Mouse (Mus musculus) brain, adult 10 weeks (tissue): Measurements from ENCODE around the gene Ddx39b. TPM values are rescaled to one million over a fixed set of nuclear protein-coding genes. Genes with fewer than 3 reads are reported as not detected.

ENCODE experiments used
- polyA plus RNA-seq: library from polyadenylated mRNA; stranded (reverse); fragments of 350-450 nt; fragmentation: Illumina TruSeq; extraction: RNeasy Lipid Tissue Mini Kit (QIAGEN cat#74804); gene quantifications from one replicate; pipeline ENCODE4 v1.2.3, GENCODE M21; 2015; ENCODE audit warnings: low read depth, low replicate concordance

Gene Ddx39b
- 206 TPM for polyA plus RNA-seq

DNA sequence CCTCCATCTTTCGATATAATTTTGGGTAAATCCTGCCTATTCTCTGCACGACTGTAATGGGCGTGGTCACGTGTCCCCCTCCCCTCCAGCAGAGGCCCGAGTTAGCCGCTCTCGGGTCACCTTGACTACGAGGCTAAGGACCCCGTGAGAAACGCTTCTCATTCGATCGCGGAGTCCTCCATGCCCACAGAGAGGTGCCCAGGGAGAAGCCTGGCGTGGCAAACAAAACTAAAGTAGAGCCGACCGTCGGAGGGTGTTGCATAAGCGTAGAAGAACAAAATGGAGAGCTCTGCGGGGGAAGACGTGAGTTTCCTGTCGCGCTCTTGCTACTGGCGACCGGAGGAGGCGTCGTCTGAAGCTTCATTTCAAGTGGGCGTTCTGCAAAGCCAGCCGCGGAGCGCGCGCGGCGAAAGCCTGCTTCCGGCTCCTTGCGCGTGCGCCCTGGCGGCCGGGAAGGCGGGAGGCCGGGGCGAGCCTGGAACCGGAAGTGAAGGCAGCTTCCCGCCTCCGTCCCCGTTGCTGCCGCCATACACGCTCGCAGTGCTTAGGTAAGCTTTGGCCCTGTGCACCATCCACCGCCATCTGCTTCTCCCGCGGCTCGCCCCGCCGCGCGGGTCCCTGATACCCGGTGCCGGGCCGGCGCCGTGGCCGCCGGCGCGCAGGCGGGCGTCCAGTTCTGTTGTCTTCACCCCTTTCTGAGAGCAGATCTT is at the start of gene Ddx39b:
TSS of gene Ddx39b (plus strand) at position 442 of the 710 bp plus-strand sequence.

DNA sequence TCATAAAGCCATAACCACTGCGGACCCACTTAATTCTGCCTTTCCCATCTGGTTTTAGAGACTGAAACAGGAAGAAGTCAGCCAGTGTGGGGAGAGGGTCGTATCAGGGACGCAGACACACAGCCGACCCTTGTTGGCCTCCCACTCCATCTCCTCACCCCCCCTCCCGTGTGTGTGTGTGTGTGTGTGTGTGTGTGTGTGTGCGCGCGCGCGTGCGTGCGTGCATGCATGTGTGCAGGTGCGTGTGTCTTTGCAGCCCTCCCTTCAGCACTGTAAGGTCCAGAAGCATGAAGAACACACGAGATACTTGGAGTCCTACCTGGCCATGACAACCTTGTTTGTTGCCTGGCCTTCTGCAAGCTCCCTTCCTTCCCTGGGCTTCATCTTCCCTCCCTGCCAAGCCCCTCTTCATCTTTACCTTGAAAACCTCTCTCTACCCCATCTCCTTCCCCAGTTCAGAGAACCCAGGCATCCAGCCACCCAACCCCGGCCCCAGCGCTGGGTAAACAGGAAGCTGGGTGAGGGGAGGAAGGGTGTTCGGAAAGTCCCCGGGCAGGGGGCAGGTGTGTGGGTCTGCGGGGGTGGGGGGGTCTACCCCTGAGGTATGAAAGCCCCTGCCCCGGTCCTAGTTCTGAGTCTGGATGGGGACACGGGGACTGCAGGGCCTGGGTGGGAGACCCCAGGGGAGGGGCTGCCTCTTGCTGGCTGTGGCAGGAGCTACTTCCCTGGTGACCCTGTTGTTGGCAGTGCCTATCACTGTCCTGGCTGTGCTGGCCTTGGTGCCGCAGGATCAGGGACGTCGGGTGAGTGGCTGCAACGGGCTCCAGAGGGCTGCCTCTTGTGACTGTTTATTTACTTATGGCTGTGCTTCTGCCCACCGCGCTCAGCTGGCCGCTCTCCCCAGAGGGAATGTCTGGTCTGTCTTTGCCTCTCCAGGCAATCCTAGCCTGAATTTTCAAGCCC is 47.4 kb upstream of the Ddx39b start, which contains the start of gene Ltb:
TSS of gene Ltb (plus strand) at position 559 of the 963 bp plus-strand sequence.

DNA sequence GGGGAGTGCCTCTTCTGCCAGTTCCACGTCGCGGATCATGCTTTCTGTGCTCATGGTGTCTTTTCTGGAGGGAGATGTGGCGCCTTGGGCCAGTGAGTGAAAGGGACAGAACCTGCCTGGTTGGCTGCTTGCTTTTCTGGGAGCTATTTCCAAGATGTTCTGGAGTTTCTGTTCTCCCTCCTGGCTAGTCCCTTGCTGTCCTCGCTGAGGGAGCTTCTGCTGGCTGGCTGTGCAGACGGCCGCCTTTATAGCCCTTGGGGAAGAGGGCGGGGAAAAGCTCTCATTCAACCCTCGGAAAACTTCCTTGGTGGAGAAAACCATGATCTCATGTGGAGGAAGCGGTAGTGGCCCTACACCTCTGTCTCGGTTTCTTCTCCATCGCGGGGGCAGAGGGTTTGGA is 39.8 kb upstream of the Ddx39b start, which contains the start of gene Tnf:
TSS of gene Tnf (minus strand) at position 221 of the 400 bp plus-strand sequence.

DNA sequence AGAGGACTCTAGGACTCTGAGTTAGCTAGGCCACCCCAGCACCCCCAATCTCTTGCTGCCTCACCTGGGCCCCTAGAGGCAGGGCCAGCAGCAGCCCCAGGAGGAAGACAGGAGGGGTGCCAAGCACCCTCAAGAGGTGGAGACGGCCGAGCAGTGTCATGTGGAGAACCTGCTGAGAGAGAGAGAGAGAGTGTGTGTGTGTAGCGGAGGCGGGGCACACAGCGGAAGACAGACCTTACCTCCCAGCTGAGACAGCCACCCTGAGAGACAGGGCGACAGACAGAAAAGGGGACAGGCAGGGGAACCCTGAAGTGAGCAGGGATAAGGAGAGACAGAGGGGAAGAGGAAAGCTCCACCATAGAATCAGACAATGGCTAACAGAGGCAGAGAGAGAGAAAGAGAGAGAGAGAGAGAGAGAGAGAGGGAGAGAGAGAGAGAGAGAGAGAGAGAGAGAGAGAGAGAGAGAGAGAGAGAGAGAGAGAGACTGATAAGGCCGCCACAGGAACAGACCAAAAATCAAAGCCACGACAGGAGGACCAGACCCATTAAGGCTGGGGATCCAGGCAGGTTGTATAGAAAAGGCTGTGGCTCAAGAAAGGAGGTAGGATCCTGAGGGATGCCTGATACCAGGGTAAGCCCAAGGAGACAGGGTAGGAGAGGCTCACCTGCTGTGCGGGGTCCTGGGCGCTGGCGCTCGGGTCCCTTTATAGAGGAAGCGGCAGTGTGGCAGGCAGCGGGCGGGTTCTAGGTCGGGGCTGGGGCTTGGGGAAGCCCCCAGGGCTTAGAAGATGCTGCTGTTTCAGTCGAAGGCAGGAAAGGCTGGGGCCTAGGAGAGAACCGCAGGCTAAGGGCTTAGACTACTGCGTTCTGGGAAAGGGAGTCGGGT is 36.8 kb upstream of the Ddx39b start, which contains the start of gene Lta:
TSS of gene Lta (minus strand) at position 858 of the 886 bp plus-strand sequence.

DNA sequence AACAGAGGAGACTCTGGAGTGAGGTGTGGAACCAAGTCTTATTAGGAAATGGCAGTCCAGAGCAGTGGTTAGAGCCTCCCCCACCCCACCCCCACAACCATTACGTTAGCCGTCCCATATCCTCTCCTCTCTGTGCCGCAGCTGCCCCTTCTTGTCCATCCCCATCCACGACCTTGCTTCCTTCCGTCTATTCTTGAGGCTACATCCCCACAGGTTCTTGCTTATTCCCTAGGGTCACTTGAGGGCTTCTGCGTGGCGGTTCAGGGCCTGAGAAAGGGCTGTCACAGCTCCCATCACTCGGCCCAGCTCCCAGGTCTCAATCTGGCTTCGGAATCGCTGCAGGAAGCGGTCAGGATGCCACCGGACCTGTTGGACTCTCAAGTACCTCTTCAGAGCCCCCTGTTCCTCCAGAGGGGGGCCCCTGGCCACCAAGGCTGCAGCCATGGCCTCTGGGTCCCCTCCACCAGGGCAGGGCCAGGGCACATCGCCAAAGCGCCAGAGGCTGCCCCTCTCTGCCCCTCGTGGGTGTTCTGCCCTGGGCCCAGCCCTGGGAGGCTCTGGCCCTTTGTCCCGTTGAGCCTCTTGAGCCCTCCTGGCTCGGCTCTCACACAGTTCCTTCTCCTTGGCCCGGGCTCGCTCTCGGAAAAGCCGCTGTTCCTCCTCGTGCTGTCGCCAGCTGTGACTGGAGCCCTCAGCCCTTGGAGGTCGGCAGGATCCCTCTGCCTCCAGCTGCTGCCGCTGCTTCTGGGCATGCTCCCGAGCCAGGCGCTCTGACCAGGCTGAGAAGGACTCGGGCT is 21.2 kb upstream of the Ddx39b start, which contains the start of gene Gm16181:
TSS of gene Gm16181 (plus strand) at position 679 of the 797 bp plus-strand sequence.

DNA sequence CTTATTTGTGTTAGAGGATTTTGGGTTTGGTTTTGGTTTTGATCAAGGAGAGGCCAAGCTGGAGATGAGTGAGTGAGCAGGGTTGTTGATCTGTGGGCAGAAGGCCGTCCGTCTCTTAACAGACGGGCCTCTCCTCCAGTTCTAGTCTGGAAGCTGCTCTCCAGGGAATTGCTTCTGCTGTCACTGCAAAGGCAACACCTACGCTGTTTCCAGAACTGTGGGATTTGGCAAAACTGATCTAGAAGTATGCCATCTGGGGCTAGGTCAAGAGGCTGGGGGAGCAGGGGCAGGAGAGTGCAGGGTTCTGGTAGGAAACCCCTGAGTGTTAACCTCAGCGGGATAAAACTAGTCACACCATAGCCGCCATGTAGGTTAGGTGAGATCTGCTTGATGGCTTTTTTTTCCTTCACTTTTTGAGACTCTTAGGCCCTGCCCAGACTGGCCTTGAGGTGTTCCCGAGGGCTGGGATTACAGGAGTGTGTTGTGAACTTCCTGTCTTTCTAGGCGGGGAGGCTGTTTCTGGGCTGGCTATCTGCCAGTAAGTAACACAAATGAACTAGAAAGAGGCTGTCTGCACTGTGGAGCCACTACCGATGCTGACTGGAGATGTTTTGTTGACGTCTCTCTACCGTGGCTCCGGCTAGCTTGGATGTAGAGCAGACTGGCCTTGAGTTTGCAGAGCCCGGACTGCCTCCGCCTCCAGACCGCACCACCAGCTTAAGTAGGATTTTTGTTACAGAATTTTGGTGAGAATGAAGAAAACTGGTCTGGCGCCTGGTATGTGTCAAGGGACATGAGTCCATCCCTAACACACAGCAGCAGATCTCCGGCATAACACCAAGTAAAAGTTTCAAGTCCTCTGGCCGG is 8.2 kb upstream of the Ddx39b start, which contains the start of gene Atp6v1g2:
TSS of gene Atp6v1g2 (plus strand) at position 547 of the 867 bp plus-strand sequence.

DNA sequence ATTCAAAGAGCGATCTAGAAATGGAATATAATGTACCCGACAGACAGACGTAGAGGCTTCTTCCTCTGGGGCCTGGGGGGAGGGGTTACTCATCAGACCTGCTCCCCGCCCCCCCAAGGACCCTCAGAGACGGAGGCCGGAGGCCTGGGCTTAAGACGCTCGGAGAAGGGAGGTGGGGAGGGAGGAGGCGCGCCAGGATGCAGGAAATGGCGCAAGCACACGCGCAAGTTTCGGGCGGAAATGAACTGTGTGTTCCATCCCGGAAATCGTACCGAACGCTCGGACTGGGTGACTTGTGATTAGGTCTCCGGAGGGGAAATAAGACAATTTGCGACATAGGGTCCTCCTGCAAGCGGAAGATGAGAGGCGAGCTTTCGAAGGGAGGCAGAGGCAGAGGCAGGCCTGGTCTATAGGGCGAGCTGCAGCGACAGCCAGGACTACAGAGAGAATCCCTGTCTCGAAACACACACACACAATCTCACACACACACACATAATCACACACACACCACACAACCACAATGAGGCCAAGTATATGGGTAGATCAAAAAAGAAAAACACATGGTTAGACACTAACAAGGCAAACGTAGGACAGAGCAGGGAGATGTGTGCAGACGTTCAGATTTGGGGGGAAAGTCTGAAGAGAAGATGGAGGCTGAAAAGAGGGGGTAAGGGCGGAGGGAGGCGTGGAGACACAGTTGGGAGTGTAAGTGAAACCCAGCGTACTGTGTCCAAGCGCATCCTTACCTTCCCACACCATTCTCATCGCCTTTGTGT is 5.7 kb upstream of the Ddx39b start, which contains the start of gene Nfkbil1:
TSS of gene Nfkbil1 (minus strand) at position 179 of the 776 bp plus-strand sequence.

DNA sequence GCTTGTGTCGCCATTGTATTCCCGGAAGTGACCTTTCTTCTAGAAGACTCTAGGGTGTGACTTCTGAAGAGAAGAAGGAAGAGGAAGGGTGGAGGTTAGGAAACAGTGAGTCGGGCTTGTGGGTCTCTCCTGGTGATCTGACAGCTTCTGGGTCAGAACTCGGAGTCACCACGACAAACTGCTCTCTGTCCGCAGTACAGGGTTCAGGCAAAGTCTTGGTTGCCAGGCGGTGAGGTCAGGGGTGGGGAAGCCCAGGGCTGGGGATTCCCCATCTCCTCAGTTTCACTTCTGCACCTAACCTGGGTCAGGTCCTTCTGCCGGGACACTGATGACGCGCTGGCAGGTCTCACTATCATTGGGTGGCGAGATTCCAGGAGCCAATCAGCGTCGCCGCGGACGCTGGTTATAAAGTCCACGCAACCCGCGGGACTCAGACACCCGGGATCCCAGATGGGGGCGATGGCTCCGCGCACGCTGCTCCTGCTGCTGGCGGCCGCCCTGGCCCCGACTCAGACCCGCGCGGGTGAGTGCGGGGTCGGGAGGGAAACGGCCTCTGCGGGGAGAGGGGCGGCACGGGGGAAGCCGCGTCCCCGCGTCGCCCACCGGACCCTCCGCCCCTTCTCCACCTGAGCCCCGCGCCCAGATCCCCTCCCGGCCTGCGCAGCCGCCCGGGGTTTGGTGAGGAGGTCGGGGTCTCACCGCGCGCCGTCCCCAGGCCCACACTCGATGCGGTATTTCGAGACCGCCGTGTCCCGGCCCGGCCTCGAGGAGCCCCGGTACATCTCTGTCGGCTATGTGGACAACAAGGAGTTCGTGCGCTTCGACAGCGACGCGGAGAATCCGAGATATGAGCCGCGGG is 21.3 kb downstream of the Ddx39b start, which contains the start of gene H2-D1:
TSS of gene H2-D1 (plus strand) at position 67 of the 859 bp plus-strand sequence.

Other genes starting within 250 kb of the Ddx39b start
- 22.8 TPM for gene Vars, start 240.8 kb upstream of the Ddx39b start, polyA plus RNA-seq
- gene Vwa7, start 225.2 kb upstream of the Ddx39b start, polyA plus RNA-seq, result 0.71 TPM
- not detected for gene Sapcd1, start 213.7 kb upstream of the Ddx39b start, polyA plus RNA-seq
- gene Msh5, start 195.0 kb upstream of the Ddx39b start, polyA plus RNA-seq, result 0.67 TPM
- gene Clic1, start 191.8 kb upstream of the Ddx39b start, polyA plus RNA-seq, result 22.1 TPM
- gene Ddah2, start 182.7 kb upstream of the Ddx39b start, polyA plus RNA-seq, result 19.3 TPM
- gene Ly6g6c, start 176.4 kb upstream of the Ddx39b start, polyA plus RNA-seq, result not detected
- gene Mpig6b, start 175.6 kb upstream of the Ddx39b start, polyA plus RNA-seq, result not detected
- gene Ly6g6e, start 164.8 kb upstream of the Ddx39b start, polyA plus RNA-seq, result 5.5 TPM
- gene Ly6g6d, start 163.7 kb upstream of the Ddx39b start, polyA plus RNA-seq, result 1.8 TPM
- 0.70 TPM for gene Ly6g6f, start 156.1 kb upstream of the Ddx39b start, polyA plus RNA-seq
- 106 TPM for gene Abhd16a, start 152.5 kb upstream of the Ddx39b start, polyA plus RNA-seq
- gene Ly6g5c, start 133.5 kb upstream of the Ddx39b start, polyA plus RNA-seq, result not detected
- not detected for gene Ly6g5b, start 126.3 kb upstream of the Ddx39b start, polyA plus RNA-seq
- 24.9 TPM for gene Gpank1, start 120.3 kb upstream of the Ddx39b start, polyA plus RNA-seq
- gene Csnk2b, start 119.7 kb upstream of the Ddx39b start, polyA plus RNA-seq, result 221 TPM
- 18.0 TPM for gene D17H6S53E, start 115.4 kb upstream of the Ddx39b start, polyA plus RNA-seq
- not detected for gene Apom, start 109.7 kb upstream of the Ddx39b start, polyA plus RNA-seq
- gene Bag6, start 106.6 kb upstream of the Ddx39b start, polyA plus RNA-seq, result 159 TPM
- 185 TPM for gene Prrc2a, start 76.8 kb upstream of the Ddx39b start, polyA plus RNA-seq
- gene Aif1, start 65.7 kb upstream of the Ddx39b start, polyA plus RNA-seq, result 19.0 TPM
- 9.3 TPM for gene Lst1, start 53.3 kb upstream of the Ddx39b start, polyA plus RNA-seq
- 0.55 TPM for gene Ltb, start 47.3 kb upstream of the Ddx39b start, polyA plus RNA-seq
- not detected for gene Tnf, start 39.7 kb upstream of the Ddx39b start, polyA plus RNA-seq
- not detected for gene Lta, start 36.4 kb upstream of the Ddx39b start, polyA plus RNA-seq
- gene Gm16181, start 20.9 kb upstream of the Ddx39b start, polyA plus RNA-seq, result not detected
- gene Atp6v1g2, start 8.1 kb upstream of the Ddx39b start, polyA plus RNA-seq, result 711 TPM
- 11.4 TPM for gene Nfkbil1, start 6.0 kb upstream of the Ddx39b start, polyA plus RNA-seq
- 50.0 TPM for gene H2-D1, start 21.0 kb downstream of the Ddx39b start, polyA plus RNA-seq
- gene H2-Q1, start 78.7 kb downstream of the Ddx39b start, polyA plus RNA-seq, result 0.45 TPM
- 2.0 TPM for gene H2-Q2, start 100.5 kb downstream of the Ddx39b start, polyA plus RNA-seq
- gene H2-Q4, start 137.9 kb downstream of the Ddx39b start, polyA plus RNA-seq, result 4.1 TPM
- 0.34 TPM for gene H2-Q6, start 183.1 kb downstream of the Ddx39b start, polyA plus RNA-seq
- gene H2-Q7, start 197.4 kb downstream of the Ddx39b start, polyA plus RNA-seq, result 0.61 TPM
- not detected for gene H2-Q10, start 228.3 kb downstream of the Ddx39b start, polyA plus RNA-seq